Mouse (Mus musculus) E14TG2a.4 (cell line): ENCODE data around the gene Wipi2.

Experiments used
- CTCF ChIP-seq: conservative IDR thresholded peaks from 2 replicates; pipeline ENCODE4 v1.5.1; 2014; ENCODE audit warnings: low read length
- NANOG ChIP-seq: IDR thresholded peaks from 2 replicates; pipeline ENCODE4 v1.6.1; 2014; ENCODE audit warnings: borderline replicate concordance, low read length, mixed read lengths
- POU5F1 ChIP-seq: IDR thresholded peaks from 2 replicates; pipeline ENCODE4 v1.6.1; 2014; ENCODE audit warnings: low read length, borderline replicate concordance

DNA sequence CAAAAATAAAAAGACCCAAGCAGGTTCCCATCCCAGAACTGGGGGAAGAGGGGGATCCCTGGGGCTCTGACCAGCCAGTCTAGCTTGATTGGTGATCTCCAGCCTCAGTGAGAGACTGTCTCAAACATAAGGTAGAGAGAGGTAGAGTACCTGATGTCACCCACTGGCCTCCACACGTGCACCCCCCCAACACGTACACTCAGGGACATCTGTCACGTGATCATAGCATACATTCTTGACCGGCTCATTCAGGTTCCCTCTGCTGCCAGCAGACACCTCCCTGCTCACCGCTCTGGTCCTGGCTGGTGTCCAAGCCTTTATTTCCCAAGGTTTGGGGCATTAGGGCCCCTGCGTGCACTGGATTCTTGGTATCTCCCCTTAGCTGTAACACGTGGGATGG lies 81.9 kb downstream of the Wipi2 start:
- TF ChIP-seq CTCF (no peak), NANOG (no peak), POU5F1 (no peak)
